Mouse (Mus musculus) forebrain, postnatal 0 days (tissue): ENCODE results near the gene Gm6169. TPM values are rescaled to one million over a fixed set of nuclear protein-coding genes. Genes with fewer than 3 reads are reported as not detected.
A peak's percentile ranks its signal among the peaks of the same experiment; 100 is the strongest.
"Not testable (repeated sequence)": the region's sequence is repeated elsewhere in the genome, so short reads cannot be mapped to it uniquely, and the experiment has no call there.

Source experiments
- ATAC-seq: fragments of 200-750 bp; cut with Nextera tagmentation; 2 replicates; pipeline ENCODE4 v1.8.0; 2017; ENCODE audit warnings: mild to moderate bottlenecking, moderate library complexity
- DNase-seq: peaks from one replicate; pipeline ENCODE4 v3.0.0-alpha.2; 2015
- H3K27ac ChIP-seq: fragments of 300-500 bp; sonication (generic); 2 replicates; pipeline ENCODE4 v1.5.1; 2014; ENCODE audit warnings: low read depth, mild to moderate bottlenecking, antibody characterized with exemption, low read length, moderate library complexity, mixed read lengths
- H3K27me3 ChIP-seq: fragments of 300-500 bp; sonication (generic); 2 replicates; pipeline ENCODE4 v1.6.1; 2014; ENCODE audit warnings: mild to moderate bottlenecking, low read length, mixed read lengths; ENCODE audit not compliant: insufficient read depth
- H3K36me3 ChIP-seq: fragments of 300-500 bp; sonication (generic); 2 replicates; pipeline ENCODE4 v1.6.1; 2014; ENCODE audit warnings: mild to moderate bottlenecking, moderate library complexity; ENCODE audit not compliant: insufficient read depth
- H3K4me1 ChIP-seq: fragments of 300-500 bp; sonication (generic); 2 replicates; pipeline ENCODE4 v1.6.1; 2014; ENCODE audit warnings: antibody characterized with exemption; ENCODE audit not compliant: insufficient read depth
- H3K4me2 ChIP-seq: fragments of 300-500 bp; sonication (generic); 2 replicates; pipeline ENCODE4 v1.6.1; 2014; ENCODE audit warnings: low read depth, mild to moderate bottlenecking, moderate library complexity
- H3K4me3 ChIP-seq: fragments of 300-500 bp; sonication (generic); 2 replicates; pipeline ENCODE4 v1.5.1; 2014; ENCODE audit warnings: low read depth, low read length, mixed read lengths
- H3K9ac ChIP-seq: fragments of 300-500 bp; sonication (generic); 2 replicates; pipeline ENCODE4 v1.6.1; 2014; ENCODE audit warnings: mild to moderate bottlenecking
- H3K9me3 ChIP-seq: fragments of 300-500 bp; sonication (generic); 2 replicates; pipeline ENCODE4 v1.6.1; 2016; ENCODE audit warnings: low read length
- CTCF ChIP-seq: sonication (generic); IDR thresholded peaks from 2 replicates; pipeline ENCODE4 v1.5.1; 2016; ENCODE audit warnings: antibody characterized with exemption, control low read depth, low read depth
- WGBS: fragments of 180-500 bp; shearing (Covaris S2); extraction: QIAGEN DNeasy Blood & Tissue Kit; methylation state at CpG from one replicate; pipeline ENCODE4 v1.1.7; 2014; 5-methylcytosine and 5-hydroxymethylcytosine counted together
- polyA plus RNA-seq: library from polyadenylated mRNA; unstranded; fragments of >200 nt; fragmentation: Nextera tagmentation; extraction: Ambion mirVana; gene quantifications from 2 replicates; pipeline ENCODE4 v1.2.1, GENCODE M21; 2015
- total RNA-seq: library from RNA; depleted of rRNA; stranded (reverse); fragments of >200 nt; gene quantifications from 2 replicates; pipeline ENCODE4 v1.2.3, GENCODE M21; 2014; rRNA removed

Gene Gm6169
- total RNA-seq (0.62 TPM in 1 of 2 replicates, not detected in the other), polyA plus RNA-seq (1.0 and 1.7 TPM in 2 replicates)

GRCm38 (mm10) chr13:97099187-97099852 lies at the start of gene Gm6169:
Gm6169 (minus strand) TSS chr13:97099237.
- Histone ChIP-seq H3K4me1 (no peaks in the 10 kb centered on the region), H3K36me3 (peaks cover 7% of the 10 kb centered on the region; the same call in 1 of the 2 replicates), H3K9ac (no peak within 1 kb of the TSS), H3K27ac (no peak within 1 kb of the TSS), H3K4me2 (no peak within 1 kb of the TSS), H3K9me3 (no peaks in the 10 kb centered on the region), H3K27me3 (no peaks in the 10 kb centered on the region), H3K4me3 (no peak within 1 kb of the TSS)
- peak; percentile 73 for ATAC-seq
- TF ChIP-seq CTCF = peak; percentile 91
- peak; percentile 84 for DNase-seq
- whole genome bisulfite sequencing = 70% methylated on average over 22 of the region's 22 CpGs

- H3K9ac ChIP-seq = no peak overlapping the region
- peaks cover 60% of the 10 kb centered on the region for H3K36me3 ChIP-seq
- no peaks in the 10 kb centered on the region for H3K4me1 ChIP-seq
- no peak overlapping the region for H3K4me3 ChIP-seq
- DNase-seq = peak; percentile 60
- no peak for ATAC-seq
- H3K4me2 ChIP-seq = no peak overlapping the region
- no peaks in the 10 kb centered on the region for H3K27me3 ChIP-seq
- H3K27ac ChIP-seq = no peak overlapping the region
- H3K9me3 ChIP-seq = no peaks in the 10 kb centered on the region
- TF ChIP-seq CTCF = peak; percentile 69
- 60% methylated on average over 4 of the region's 4 CpGs for WGBS
Observed at GRCm38 (mm10) chr13:97145834-97146233, 46.8 kb upstream of the Gm6169 start.

GRCm38 (mm10) chr13:97142321-97142720 lies 43.3 kb upstream of the Gm6169 start:
- H3K27ac ChIP-seq = no peak overlapping the region
- no peaks in the 10 kb centered on the region for H3K9me3 ChIP-seq
- no peak overlapping the region for H3K4me3 ChIP-seq
- TF ChIP-seq CTCF = no peak
- WGBS = 90% methylated on average over 7 of the region's 7 CpGs
- DNase-seq (no peak), ATAC-seq (no peak)
- 0 out of 2 replicates have a peak, but pooled peaks cover 4% of the 10 kb centered on the region for H3K4me1 ChIP-seq
- H3K9ac ChIP-seq = no peak overlapping the region
- no peaks in the 10 kb centered on the region for H3K27me3 ChIP-seq
- H3K4me2 ChIP-seq = no peak overlapping the region
- peaks cover 35% of the 10 kb centered on the region for H3K36me3 ChIP-seq

- ATAC-seq, H3K9me3 ChIP-seq, H3K4me1 ChIP-seq, DNase-seq, H3K27me3 ChIP-seq: not testable (repeated sequence)
- WGBS = 35% methylated on average over 8 of the region's 8 CpGs
- peak overlapping the region; percentile 50 for H3K4me2 ChIP-seq
- peak overlapping the region; percentile 80 for H3K27ac ChIP-seq
- peak overlapping the region; percentile 78 for H3K9ac ChIP-seq
- peaks cover 19% of the 10 kb centered on the region for H3K36me3 ChIP-seq
- peak overlapping the region; percentile 57 for H3K4me3 ChIP-seq
Observed at GRCm38 (mm10) chr13:97138404-97138931, 39.4 kb upstream of the Gm6169 start.

- peaks cover 6% of the 10 kb centered on the region; the same call in 1 of the 2 replicates for H3K4me1 ChIP-seq
- WGBS = 2% methylated on average over 57 of the region's 57 CpGs
- no peak for TF ChIP-seq CTCF
- H3K4me2 ChIP-seq = peak within 1 kb of the TSS; percentile 67
- H3K36me3 ChIP-seq = peaks cover 16% of the 10 kb centered on the region
- H3K9me3 ChIP-seq = no peaks in the 10 kb centered on the region
- DNase-seq (peak; percentile 96), ATAC-seq (peak; percentile 99)
- peak within 1 kb of the TSS; percentile 78 for H3K9ac ChIP-seq
- H3K27me3 ChIP-seq = no peaks in the 10 kb centered on the region
- peak within 1 kb of the TSS; percentile 80 for H3K27ac ChIP-seq
- peak within 1 kb of the TSS; percentile 57 for H3K4me3 ChIP-seq
Observed at GRCm38 (mm10) chr13:97137466-97138400, 38.7 kb upstream of the Gm6169 start, which contains the start of the genes Gfm2 and Nsa2. Gfm2 (plus strand) TSS chr13:97137937. Nsa2 (minus strand) TSS chr13:97137937.

GRCm38 (mm10) chr13:97130413-97130812 lies 31.4 kb upstream of the Gm6169 start:
- not testable (repeated sequence) for H3K9ac ChIP-seq, DNase-seq, H3K4me3 ChIP-seq, H3K27ac ChIP-seq, H3K9me3 ChIP-seq, H3K4me2 ChIP-seq, H3K27me3 ChIP-seq, H3K4me1 ChIP-seq, ATAC-seq
- peaks cover 20% of the 10 kb centered on the region for H3K36me3 ChIP-seq
- WGBS = no CpG with 5 or more reads among the region's 2 CpGs

- H3K27ac ChIP-seq = not testable (repeated sequence)
Observed at GRCm38 (mm10) chr13:97129654-97130053, 30.6 kb upstream of the Gm6169 start.

More at GRCm38 (mm10) chr13:97129654-97130053, 30.6 kb upstream of the Gm6169 start:
- WGBS = 89% methylated on average over 2 of the region's 4 CpGs
- not testable (repeated sequence) for ATAC-seq, DNase-seq, H3K4me3 ChIP-seq, H3K9ac ChIP-seq, H3K4me2 ChIP-seq, H3K27me3 ChIP-seq, H3K9me3 ChIP-seq, H3K4me1 ChIP-seq
- peaks cover 21% of the 10 kb centered on the region for H3K36me3 ChIP-seq
